Mouse (Mus musculus): Measurements from ENCODE around the gene Psmd3. TPM values are rescaled to one million over a fixed set of nuclear protein-coding genes. Genes with fewer than 3 reads are reported as not detected.
A peak's percentile ranks its signal among the peaks of the same experiment; 100 is the strongest.
"Not testable (repeated sequence)": the region's sequence is repeated elsewhere in the genome, so short reads cannot be mapped to it uniquely, and the experiment has no call there.

Gene Psmd3
- polyA plus RNA-seq, 1 experiment: 177 TPM

- no peak for DNase-seq (ENCODE audit: extremely low spot score in 1 of 2, low spot score in 1 of 2)
Measured at GRCm38 (mm10) chr11:98686976-98687375, 4.6 kb downstream of the Psmd3 start.

GRCm38 (mm10) chr11:98688009-98688408, 5.7 kb downstream of the Psmd3 start:
- no peak for DNase-seq (ENCODE audit: extremely low spot score in 1 of 2, low spot score in 1 of 2)

GRCm38 (mm10) chr11:98693201-98693600, 10.8 kb downstream of the Psmd3 start:
- DNase-seq (ENCODE audit: extremely low spot score in 1 of 2, low spot score in 1 of 2): no peak

- DNase-seq (ENCODE audit: extremely low spot score in 1 of 2, low spot score in 1 of 2): no peak
Measured at GRCm38 (mm10) chr11:98693746-98694145, 11.4 kb downstream of the Psmd3 start.

GRCm38 (mm10) chr11:98694301-98694700, 11.9 kb downstream of the Psmd3 start:
- no peak for DNase-seq (ENCODE audit: extremely low spot score in 1 of 2, low spot score in 1 of 2)

- DNase-seq (ENCODE audit: extremely low spot score in 1 of 2, low spot score in 1 of 2): no peak
Measured at GRCm38 (mm10) chr11:98695408-98695807, 13.1 kb downstream of the Psmd3 start.

GRCm38 (mm10) chr11:98696454-98697216, 14.3 kb downstream of the Psmd3 start:
- DNase-seq (ENCODE audit: extremely low spot score in 1 of 2, low spot score in 1 of 2): no peak

GRCm38 (mm10) chr11:98697225-98697624, 14.9 kb downstream of the Psmd3 start:
- no peak for DNase-seq (ENCODE audit: extremely low spot score in 1 of 2, low spot score in 1 of 2)

GRCm38 (mm10) chr11:98698849-98699640, 16.7 kb downstream of the Psmd3 start:
- no peak for DNase-seq (ENCODE audit: extremely low spot score in 1 of 2, low spot score in 1 of 2)

GRCm38 (mm10) chr11:98699911-98700310, 17.6 kb downstream of the Psmd3 start:
- DNase-seq (ENCODE audit: extremely low spot score in 1 of 2, low spot score in 1 of 2): peak; percentile 53 to 90

GRCm38 (mm10) chr11:98701213-98701670, 18.9 kb downstream of the Psmd3 start, which contains the start of gene Csf3:
Csf3 (plus strand) TSS chr11:98701263.
- no peak for DNase-seq (ENCODE audit: extremely low spot score in 1 of 2, low spot score in 1 of 2)

GRCm38 (mm10) chr11:98702323-98702722, 20.0 kb downstream of the Psmd3 start:
- DNase-seq (ENCODE audit: extremely low spot score in 1 of 2, low spot score in 1 of 2): no peak

GRCm38 (mm10) chr11:98705021-98705420, 22.7 kb downstream of the Psmd3 start:
- no peak for DNase-seq (ENCODE audit: extremely low spot score in 1 of 2, low spot score in 1 of 2)

GRCm38 (mm10) chr11:98707401-98708281, 25.3 kb downstream of the Psmd3 start:
- no peak for DNase-seq (ENCODE audit: extremely low spot score in 1 of 2, low spot score in 1 of 2)

GRCm38 (mm10) chr11:98708282-98708956, 26.1 kb downstream of the Psmd3 start:
- no peak for DNase-seq (ENCODE audit: extremely low spot score in 1 of 2, low spot score in 1 of 2)

- peak in 1 of 2 experiments; percentile 54 for DNase-seq (ENCODE audit: extremely low spot score in 1 of 2, low spot score in 1 of 2)
Measured at GRCm38 (mm10) chr11:98709001-98709741, 26.8 kb downstream of the Psmd3 start.

GRCm38 (mm10) chr11:98710416-98711045, 28.2 kb downstream of the Psmd3 start:
- peak in 1 of 2 experiments; percentile 87 for DNase-seq (ENCODE audit: extremely low spot score in 1 of 2, low spot score in 1 of 2)

GRCm38 (mm10) chr11:98711046-98711434, 28.7 kb downstream of the Psmd3 start:
- no peak for DNase-seq (ENCODE audit: extremely low spot score in 1 of 2, low spot score in 1 of 2)

- not testable (repeated sequence) for DNase-seq (ENCODE audit: extremely low spot score in 1 of 2, low spot score in 1 of 2)
Measured at GRCm38 (mm10) chr11:98712009-98712408, 29.7 kb downstream of the Psmd3 start.

Measured in frontal cortex, adult 2 months (tissue).